Mouse (Mus musculus) neural tube, embryonic 12.5 days (tissue): ENCODE measurements around the gene Tmtc1. TPM values are rescaled to one million over a fixed set of nuclear protein-coding genes. Genes with fewer than 3 reads are reported as not detected.

Experiments
- ATAC-seq: fragments of 200-750 bp; cut with Nextera tagmentation; 2 replicates; pipeline ENCODE4 v1.8.0; 2017; ENCODE audit warnings: low read depth, mild to moderate bottlenecking, moderate TSS enrichment, moderate library complexity; ENCODE audit not compliant: low FRiP score
- H3K27ac ChIP-seq: fragments of 300-500 bp; sonication (generic); 2 replicates; pipeline ENCODE4 v1.5.1; 2016
- H3K27me3 ChIP-seq: fragments of 300-500 bp; sonication (generic); replicated peaks from 2 replicates; pipeline ENCODE4 v1.6.1; 2016; ENCODE audit warnings: mild to moderate bottlenecking
- H3K36me3 ChIP-seq: fragments of 300-500 bp; sonication (generic); 2 replicates; pipeline ENCODE4 v1.6.1; 2016; ENCODE audit warnings: mild to moderate bottlenecking
- H3K4me1 ChIP-seq: fragments of 300-500 bp; sonication (generic); 2 replicates; pipeline ENCODE4 v1.6.1; 2016
- H3K4me2 ChIP-seq: fragments of 300-500 bp; sonication (generic); replicated peaks from 2 replicates; pipeline ENCODE4 v1.6.1; 2016; ENCODE audit warnings: mild to moderate bottlenecking
- H3K4me3 ChIP-seq: fragments of 300-500 bp; sonication (generic); 2 replicates; pipeline ENCODE4 v1.5.1; 2016
- H3K9ac ChIP-seq: fragments of 300-500 bp; sonication (generic); 2 replicates; pipeline ENCODE4 v1.6.1; 2016; ENCODE audit warnings: mild to moderate bottlenecking
- H3K9me3 ChIP-seq: fragments of 300-500 bp; sonication (generic); 2 replicates; pipeline ENCODE4 v1.6.1; 2016; ENCODE audit warnings: mild to moderate bottlenecking
- WGBS: fragments of 180-500 bp; shearing (Covaris S2); methylation state at CpG from one replicate; pipeline ENCODE4 v1.1.7; 2016; 5-methylcytosine and 5-hydroxymethylcytosine counted together
- polyA plus RNA-seq: library from polyadenylated mRNA; unstranded; fragments of >200 nt; fragmentation: Nextera tagmentation; extraction: Ambion mirVana; gene quantifications from 2 replicates; pipeline ENCODE4 v1.2.1, GENCODE M21; 2016

Tmtc1 gene
- polyA plus RNA-seq, 1 experiment from 2014 or later = 2.3 TPM

- Histone ChIP-seq H3K9me3 (no peaks in the 10 kb centered on the region), H3K9ac (no peak overlapping the region), H3K4me1 (no peaks in the 10 kb centered on the region), H3K27me3 (no peaks in the 10 kb centered on the region), H3K27ac (no peak overlapping the region), H3K4me2 (no peak overlapping the region), H3K4me3 (no peak overlapping the region), H3K36me3 (no peaks in the 10 kb centered on the region)
- ATAC-seq = no peak
- 91% methylated on average over 2 of the region's 2 CpGs for WGBS
Observed at GRCm38 (mm10) chr6:148328928-148329327, 115.3 kb downstream of the Tmtc1 start.

GRCm38 (mm10) chr6:148328130-148328529 lies 116.1 kb downstream of the Tmtc1 start:
- Histone ChIP-seq H3K27me3 (no peaks in the 10 kb centered on the region), H3K27ac (no peak overlapping the region), H3K4me2 (no peak overlapping the region), H3K9ac (no peak overlapping the region), H3K9me3 (no peaks in the 10 kb centered on the region), H3K4me3 (no peak overlapping the region), H3K4me1 (no peaks in the 10 kb centered on the region), H3K36me3 (no peaks in the 10 kb centered on the region)
- 77% methylated on average over 6 of the region's 6 CpGs for WGBS
- ATAC-seq = no peak

GRCm38 (mm10) chr6:148318736-148319135 lies 125.5 kb downstream of the Tmtc1 start:
- Histone ChIP-seq H3K4me3 (no peak overlapping the region), H3K27ac (no peak overlapping the region), H3K4me1 (no peaks in the 10 kb centered on the region), H3K27me3 (no peaks in the 10 kb centered on the region), H3K9me3 (no peaks in the 10 kb centered on the region), H3K4me2 (no peak overlapping the region), H3K36me3 (no peaks in the 10 kb centered on the region), H3K9ac (no peak overlapping the region)
- no peak for ATAC-seq

GRCm38 (mm10) chr6:148315571-148316080 lies 128.6 kb downstream of the Tmtc1 start:
- H3K4me1 ChIP-seq = no peaks in the 10 kb centered on the region
- no peak overlapping the region for H3K4me3 ChIP-seq
- ATAC-seq = no peak
- H3K36me3 ChIP-seq = no peaks in the 10 kb centered on the region
- no peaks in the 10 kb centered on the region for H3K27me3 ChIP-seq
- 87% methylated on average over 5 of the region's 5 CpGs for WGBS
- no peak overlapping the region for H3K9ac ChIP-seq
- no peaks in the 10 kb centered on the region for H3K9me3 ChIP-seq
- no peak overlapping the region for H3K27ac ChIP-seq
- H3K4me2 ChIP-seq = no peak overlapping the region

GRCm38 (mm10) chr6:148315106-148315505 lies 129.1 kb downstream of the Tmtc1 start:
- H3K9ac ChIP-seq = no peak overlapping the region
- H3K27ac ChIP-seq = no peak overlapping the region
- H3K36me3 ChIP-seq = no peaks in the 10 kb centered on the region
- no peak for ATAC-seq
- no peaks in the 10 kb centered on the region for H3K27me3 ChIP-seq
- H3K4me3 ChIP-seq = no peak overlapping the region
- H3K4me2 ChIP-seq = no peak overlapping the region
- H3K4me1 ChIP-seq = no peaks in the 10 kb centered on the region
- H3K9me3 ChIP-seq = no peaks in the 10 kb centered on the region

- no peak overlapping the region for H3K4me2 ChIP-seq
- H3K27me3 ChIP-seq = no peaks in the 10 kb centered on the region
- H3K9ac ChIP-seq = no peak overlapping the region
- no peak overlapping the region for H3K4me3 ChIP-seq
- no peaks in the 10 kb centered on the region for H3K4me1 ChIP-seq
- H3K9me3 ChIP-seq = no peaks in the 10 kb centered on the region
- ATAC-seq = no peak
- no peaks in the 10 kb centered on the region for H3K36me3 ChIP-seq
- 51% methylated on average over 2 of the region's 2 CpGs for WGBS
- no peak overlapping the region for H3K27ac ChIP-seq
Observed at GRCm38 (mm10) chr6:148310981-148311380, 133.2 kb downstream of the Tmtc1 start.

- WGBS = 82% methylated on average over 5 of the region's 5 CpGs
- Histone ChIP-seq H3K9me3 (no peaks in the 10 kb centered on the region), H3K27ac (no peak overlapping the region), H3K27me3 (no peaks in the 10 kb centered on the region), H3K36me3 (no peaks in the 10 kb centered on the region), H3K4me1 (no peaks in the 10 kb centered on the region), H3K4me3 (no peak overlapping the region), H3K4me2 (no peak overlapping the region), H3K9ac (no peak overlapping the region)
- no peak for ATAC-seq
Observed at GRCm38 (mm10) chr6:148305821-148306220, 138.4 kb downstream of the Tmtc1 start.

- WGBS = 75% methylated on average over 3 of the region's 3 CpGs
- H3K4me3 ChIP-seq = no peak overlapping the region
- no peaks in the 10 kb centered on the region for H3K9me3 ChIP-seq
- no peak overlapping the region for H3K4me2 ChIP-seq
- no peaks in the 10 kb centered on the region for H3K4me1 ChIP-seq
- H3K9ac ChIP-seq = no peak overlapping the region
- no peaks in the 10 kb centered on the region for H3K36me3 ChIP-seq
- no peak overlapping the region for H3K27ac ChIP-seq
- no peak for ATAC-seq
- no peaks in the 10 kb centered on the region for H3K27me3 ChIP-seq
Observed at GRCm38 (mm10) chr6:148305191-148305590, 139.0 kb downstream of the Tmtc1 start.

- H3K4me2 ChIP-seq = no peak overlapping the region
Observed at GRCm38 (mm10) chr6:148302261-148302660, 141.9 kb downstream of the Tmtc1 start.

GRCm38 (mm10) chr6:148297086-148297485 lies 147.1 kb downstream of the Tmtc1 start:
- no peaks in the 10 kb centered on the region for H3K36me3 ChIP-seq
- no peak overlapping the region for H3K4me3 ChIP-seq
- ATAC-seq = no peak
- no peak overlapping the region for H3K27ac ChIP-seq
- no peaks in the 10 kb centered on the region for H3K4me1 ChIP-seq
- WGBS = 70% methylated on average over 4 of the region's 4 CpGs
- H3K27me3 ChIP-seq = no peaks in the 10 kb centered on the region
- H3K4me2 ChIP-seq = no peak overlapping the region
- H3K9me3 ChIP-seq = no peaks in the 10 kb centered on the region
- H3K9ac ChIP-seq = no peak overlapping the region

More at GRCm38 (mm10) chr6:148302261-148302660, 141.9 kb downstream of the Tmtc1 start:
- no peak overlapping the region for H3K27ac ChIP-seq
- WGBS = 87% methylated on average over 2 of the region's 2 CpGs
- no peaks in the 10 kb centered on the region for H3K36me3 ChIP-seq
- H3K9me3 ChIP-seq = no peaks in the 10 kb centered on the region
- no peak overlapping the region for H3K9ac ChIP-seq
- no peak overlapping the region for H3K4me3 ChIP-seq
- no peaks in the 10 kb centered on the region for H3K4me1 ChIP-seq
- ATAC-seq = no peak
- H3K27me3 ChIP-seq = no peaks in the 10 kb centered on the region

GRCm38 (mm10) chr6:148296418-148296817 lies 147.8 kb downstream of the Tmtc1 start:
- Histone ChIP-seq H3K9ac (no peak overlapping the region), H3K27ac (no peak overlapping the region), H3K9me3 (no peaks in the 10 kb centered on the region), H3K27me3 (no peaks in the 10 kb centered on the region), H3K4me3 (no peak overlapping the region), H3K4me1 (no peaks in the 10 kb centered on the region), H3K36me3 (no peaks in the 10 kb centered on the region), H3K4me2 (no peak overlapping the region)
- no peak for ATAC-seq

- Histone ChIP-seq H3K9ac (no peak overlapping the region), H3K4me1 (no peaks in the 10 kb centered on the region), H3K27ac (no peak overlapping the region), H3K9me3 (no peaks in the 10 kb centered on the region), H3K27me3 (no peaks in the 10 kb centered on the region), H3K36me3 (no peaks in the 10 kb centered on the region), H3K4me3 (no peak overlapping the region), H3K4me2 (no peak overlapping the region)
- 29% methylated on average over 4 of the region's 4 CpGs for WGBS
- no peak for ATAC-seq
Observed at GRCm38 (mm10) chr6:148294506-148294905, 149.7 kb downstream of the Tmtc1 start.

- no peak overlapping the region for H3K27ac ChIP-seq
- H3K4me2 ChIP-seq = no peak overlapping the region
- H3K4me3 ChIP-seq = no peak overlapping the region
- H3K36me3 ChIP-seq = no peaks in the 10 kb centered on the region
- H3K27me3 ChIP-seq = no peaks in the 10 kb centered on the region
- no peak overlapping the region for H3K9ac ChIP-seq
- no peak for ATAC-seq
- H3K9me3 ChIP-seq = no peaks in the 10 kb centered on the region
- no peaks in the 10 kb centered on the region for H3K4me1 ChIP-seq
Observed at GRCm38 (mm10) chr6:148290865-148291264, 153.3 kb downstream of the Tmtc1 start.
